Mouse (Mus musculus) left cerebral cortex, adult 2 months (tissue): ENCODE measurements around the gene Olfr574. TPM values are rescaled to one million over a fixed set of nuclear protein-coding genes. Genes with fewer than 3 reads are reported as not detected.

Experiments used
- DNase-seq, 2 experiments: peaks; one replicate each; pipeline ENCODE4 v3.0.0; 2021 to 2022; ENCODE audit warnings: low spot score in 2 of 2, mixed read lengths in 1 of 2; ENCODE audit errors: extremely low spot score in 1 of 2
- H3K27ac ChIP-seq: fragments of 200-600 bp; 2 replicates; pipeline ENCODE4 v1.8.1; 2022
- H3K4me3 ChIP-seq: fragments of 200-600 bp; 2 replicates; pipeline ENCODE4 v1.8.1; 2022
- CTCF ChIP-seq: fragments of 200-600 bp; IDR thresholded peaks from 2 replicates; pipeline ENCODE4 v1.8.1; 2022; ENCODE audit warnings: antibody characterized with exemption, mild to moderate bottlenecking, moderate library complexity
- intact Hi-C: fragments of 180-260 bp; cut with DNase I; formaldehyde crosslinking; loops from one replicate; pipeline ENCODE4 v1.15.1; 2025
- total RNA-seq, 2 experiments: library from RNA; stranded (reverse); gene quantifications; 2 replicates each; pipeline ENCODE4 v1.2.3; 2021

Olfr574 gene
- total RNA-seq, 2 experiments from 2014 or later: not detected

DNA sequence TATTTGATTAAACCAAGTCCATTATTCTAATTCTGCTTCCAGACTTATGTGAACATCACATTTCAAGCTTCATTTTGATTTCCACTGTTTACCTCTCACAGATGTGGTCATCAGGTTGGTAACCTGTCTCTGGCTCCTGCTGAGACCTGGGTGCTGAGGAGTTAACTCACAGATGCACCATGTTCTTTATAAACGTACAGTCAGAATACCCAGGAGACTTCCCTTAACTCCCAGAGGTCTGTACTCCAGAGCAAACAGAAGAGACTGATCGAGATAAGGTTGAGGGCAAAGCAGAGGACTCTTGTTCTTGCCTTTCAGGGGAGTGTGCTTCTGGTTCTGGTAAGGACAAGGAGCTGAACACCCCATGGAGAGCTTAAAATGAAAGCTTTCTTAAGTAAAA lies 14.1 kb downstream of the Olfr574 start, which contains the start of gene Olfr576:
TSS of gene Olfr576 (plus strand) at position 301 of the 400 bp plus-strand sequence.
- no peak for TF ChIP-seq CTCF
- DNase-seq: no peak
- Histone ChIP-seq H3K4me3 (no peak within 1 kb of the TSS), H3K27ac (no peak within 1 kb of the TSS)
- intact Hi-C loops: no loop called here

DNA sequence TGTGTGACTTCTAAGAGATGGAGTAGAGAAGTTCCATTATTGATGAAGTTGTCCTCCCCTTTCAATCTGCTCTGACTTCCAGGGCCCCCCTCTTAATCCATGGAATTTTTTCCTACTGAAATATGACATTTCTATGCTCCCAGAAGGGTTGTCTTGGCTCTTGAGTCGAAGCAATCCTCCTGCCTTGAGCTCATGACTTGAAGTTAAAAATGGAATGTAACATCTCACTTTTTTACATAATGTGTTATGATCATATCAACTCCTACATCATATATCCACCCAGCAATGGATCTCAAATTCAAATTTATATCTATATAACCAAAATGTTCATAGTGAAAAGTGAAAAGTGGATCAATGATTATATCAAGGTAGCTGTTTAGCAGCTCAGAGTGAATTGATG lies 26.1 kb downstream of the Olfr574 start:
- Histone ChIP-seq H3K4me3 (no peak overlapping the region), H3K27ac (no peak overlapping the region)
- no peak for DNase-seq
- intact Hi-C loops: no loop called here
- TF ChIP-seq CTCF: no peak

DNA sequence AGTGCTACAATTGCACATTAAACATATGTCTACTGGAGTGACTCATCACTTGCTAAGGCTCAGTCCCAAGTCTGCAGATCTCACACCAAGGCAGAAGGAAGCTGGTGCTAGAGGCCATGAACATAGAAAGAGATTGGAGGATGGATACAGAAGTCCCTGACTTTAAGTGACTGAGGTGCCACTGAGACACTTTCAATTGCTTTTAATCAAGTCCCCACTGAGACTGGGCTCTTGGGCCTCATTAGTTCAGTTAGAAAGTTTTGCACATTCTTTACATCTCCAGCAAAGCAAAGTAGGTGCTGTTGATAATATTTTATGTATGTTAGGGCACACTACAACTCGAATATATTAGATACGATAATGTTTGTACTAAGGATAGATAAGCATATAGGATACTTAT lies 27.6 kb downstream of the Olfr574 start, which contains the start of gene Olfr577:
TSS of gene Olfr577 (minus strand) at position 101 of the 400 bp plus-strand sequence.
- intact Hi-C loops: no loop called here

DNA sequence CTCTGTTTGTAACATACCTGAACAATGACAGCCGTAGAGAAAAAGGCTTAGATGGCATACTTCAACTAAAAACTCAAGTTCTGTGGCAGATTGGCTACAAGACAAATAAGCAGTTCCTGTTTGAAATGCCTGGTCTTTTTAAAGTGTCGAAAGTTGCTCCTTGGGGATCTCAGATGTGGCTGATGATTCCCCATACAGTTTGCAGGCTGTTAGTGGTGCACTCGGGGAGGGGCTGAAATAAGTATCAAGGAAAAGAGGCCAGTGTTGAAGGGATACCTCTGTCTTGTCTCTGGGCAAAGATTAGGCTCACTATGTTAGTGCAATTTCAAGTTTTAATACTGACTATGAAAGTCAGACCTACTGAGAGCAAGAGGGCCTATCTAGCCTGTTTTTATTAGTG lies 41.0 kb downstream of the Olfr574 start, which contains the start of gene Olfr578:
TSS of gene Olfr578 (minus strand) at position 101 of the 400 bp plus-strand sequence.
- DNase-seq: no peak
- H3K4me3 ChIP-seq: no peak within 1 kb of the TSS
- intact Hi-C loops: no loop called here
- TF ChIP-seq CTCF: no peak
- no peak within 1 kb of the TSS for H3K27ac ChIP-seq

More for the DNA sequence above, 27.6 kb downstream of the Olfr574 start, which contains the start of gene Olfr577:
- no peak for DNase-seq
- Histone ChIP-seq H3K27ac (no peak within 1 kb of the TSS), H3K4me3 (no peak within 1 kb of the TSS)
- TF ChIP-seq CTCF: no peak

Other genes starting within 250 kb of the Olfr574 start
- gene Olfr558, start 246.3 kb upstream of the Olfr574 start, total RNA-seq: under 1 TPM; 0.21 to 0.25 TPM
- gene Olfr33, start 229.4 kb upstream of the Olfr574 start, total RNA-seq: not detected
- not detected for gene Olfr559, start 221.0 kb upstream of the Olfr574 start, total RNA-seq
- under 1 TPM in 1 of 2 experiments, not detected in 1; 0.16 TPM for gene Olfr560, start 189.1 kb upstream of the Olfr574 start, total RNA-seq
- 1 to 10 TPM in 1 of 2 experiments, under 1 TPM in 1; 0.88 to 1.0 TPM for gene Olfr78, start 189.0 kb upstream of the Olfr574 start, total RNA-seq
- gene Olfr561, start 177.2 kb upstream of the Olfr574 start, total RNA-seq: not detected
- gene Olfr564, start 145.0 kb upstream of the Olfr574 start, total RNA-seq: not detected
- not detected for gene Olfr566, start 89.7 kb upstream of the Olfr574 start, total RNA-seq
- gene Olfr568, start 71.3 kb upstream of the Olfr574 start, total RNA-seq: not detected
- gene Olfr569, start 57.6 kb upstream of the Olfr574 start, total RNA-seq: not detected
- not detected for gene Olfr570, start 53.9 kb upstream of the Olfr574 start, total RNA-seq
- gene Olfr571, start 30.9 kb upstream of the Olfr574 start, total RNA-seq: not detected
- not detected for gene Olfr572, start 24.1 kb upstream of the Olfr574 start, total RNA-seq
- not detected for gene Olfr573-ps1, start 5.9 kb upstream of the Olfr574 start, total RNA-seq
- not detected for gene Olfr575, start 10.3 kb downstream of the Olfr574 start, total RNA-seq
- not detected for gene Olfr576, start 14.2 kb downstream of the Olfr574 start, total RNA-seq
- gene Olfr577, start 27.5 kb downstream of the Olfr574 start, total RNA-seq: not detected
- gene Olfr578, start 40.9 kb downstream of the Olfr574 start, total RNA-seq: not detected
- gene Olfr582, start 89.6 kb downstream of the Olfr574 start, total RNA-seq: not detected
- not detected for gene Olfr583, start 102.8 kb downstream of the Olfr574 start, total RNA-seq
- not detected for gene Olfr584, start 133.4 kb downstream of the Olfr574 start, total RNA-seq
- gene Olfr585, start 149.3 kb downstream of the Olfr574 start, total RNA-seq: not detected
- not detected for gene Olfr586, start 177.2 kb downstream of the Olfr574 start, total RNA-seq
- gene Olfr588-ps1, start 192.4 kb downstream of the Olfr574 start, total RNA-seq: not detected
- gene Olfr589, start 207.9 kb downstream of the Olfr574 start, total RNA-seq: not detected
- not detected for gene Olfr591, start 229.9 kb downstream of the Olfr574 start, total RNA-seq
- not detected for gene Olfr592, start 236.3 kb downstream of the Olfr574 start, total RNA-seq